Mouse (Mus musculus): ENCODE measurements around the gene Sbno2. TPM values are rescaled to one million over a fixed set of nuclear protein-coding genes. Genes with fewer than 3 reads are reported as not detected.

Gene Sbno2
- total and polyA plus RNA-seq, 2 experiments from 2014 or later = 7.6 to 24.3 TPM

DNA sequence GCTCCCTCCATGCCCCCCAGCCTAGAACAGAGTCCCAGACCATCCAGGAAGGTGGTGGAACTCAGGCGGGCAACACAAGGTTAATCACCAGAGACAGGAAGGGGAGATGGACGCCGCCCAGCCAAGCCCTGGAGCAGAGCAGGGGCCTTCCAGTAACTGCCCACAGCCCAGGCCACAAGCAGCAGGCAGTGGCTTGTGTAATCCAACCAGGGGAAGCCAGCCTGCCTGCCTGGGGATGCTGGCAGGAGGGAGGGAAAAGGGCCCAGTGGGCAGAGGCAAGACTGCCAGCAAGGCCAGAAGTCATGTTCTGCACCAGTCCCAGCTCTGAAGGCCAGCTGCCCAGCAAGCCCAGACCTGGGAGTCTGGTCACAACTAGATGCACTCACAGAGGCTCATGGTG is 18.5 kb downstream of the Sbno2 start:
- H3K4me1 ChIP-seq (ENCODE audit: insufficient read depth, low read length) = no peaks in the 10 kb centered on the region
- no peaks in the 10 kb centered on the region for H3K27me3 ChIP-seq (ENCODE audit: insufficient read depth, low read length)
- 82% methylated on average over 3 of the region's 3 CpGs for WGBS
- H3K4me3 ChIP-seq (ENCODE audit: low read depth, low read length) = no peak overlapping the region
- no peak for ATAC-seq (ENCODE audit: low FRiP score)
- TF ChIP-seq CTCF (IDR thresholded peaks at IDR 0.05) = no peak
- H3K27ac ChIP-seq (ENCODE audit: low read depth, low read length) = no peak overlapping the region
- peaks cover 24% of the 10 kb centered on the region for H3K36me3 ChIP-seq (ENCODE audit: insufficient read depth, low read length)
- H3K9me3 ChIP-seq (ENCODE audit: low read length) = no peaks in the 10 kb centered on the region
- H3K4me2 ChIP-seq (ENCODE audit: low read depth, low read length, poor library complexity, severe bottlenecking) = no peak overlapping the region
- no peak overlapping the region for H3K9ac ChIP-seq (replicated peaks; ENCODE audit: low read length, poor library complexity, severe bottlenecking)
- DNase-seq (ENCODE audit: low spot score) = no peak

GRCm38 (mm10) chr10:80084817-80085487 is 20.4 kb downstream of the Sbno2 start:
- H3K4me1 ChIP-seq (ENCODE audit: insufficient read depth, low read length) = no peaks in the 10 kb centered on the region
- H3K27ac ChIP-seq (ENCODE audit: low read depth, low read length) = no peak overlapping the region
- H3K9ac ChIP-seq (replicated peaks; ENCODE audit: low read length, poor library complexity, severe bottlenecking) = no peak overlapping the region
- peaks cover 42% of the 10 kb centered on the region for H3K36me3 ChIP-seq (ENCODE audit: insufficient read depth, low read length)
- H3K4me2 ChIP-seq (ENCODE audit: low read depth, low read length, poor library complexity, severe bottlenecking) = no peak overlapping the region
- no peak for TF ChIP-seq CTCF (IDR thresholded peaks at IDR 0.05)
- no peaks in the 10 kb centered on the region for H3K27me3 ChIP-seq (ENCODE audit: insufficient read depth, low read length)
- ATAC-seq (ENCODE audit: low FRiP score) (no peak), DNase-seq (ENCODE audit: low spot score) (no peak)
- WGBS = 84% methylated on average over 9 of the region's 9 CpGs
- H3K9me3 ChIP-seq (ENCODE audit: low read length) = no peaks in the 10 kb centered on the region
- H3K4me3 ChIP-seq (ENCODE audit: low read depth, low read length) = no peak overlapping the region

GRCm38 (mm10) chr10:80081075-80081474 is 24.3 kb downstream of the Sbno2 start:
- peaks cover 54% of the 10 kb centered on the region for H3K36me3 ChIP-seq (ENCODE audit: insufficient read depth, low read length)
- 87% methylated on average over 3 of the region's 3 CpGs for WGBS
- no peak overlapping the region for H3K4me2 ChIP-seq (ENCODE audit: low read depth, low read length, poor library complexity, severe bottlenecking)
- H3K9ac ChIP-seq (replicated peaks; ENCODE audit: low read length, poor library complexity, severe bottlenecking) = no peak overlapping the region
- no peak overlapping the region for H3K4me3 ChIP-seq (ENCODE audit: low read depth, low read length)
- ATAC-seq (ENCODE audit: low FRiP score) (no peak), DNase-seq (ENCODE audit: low spot score) (no peak)
- no peaks in the 10 kb centered on the region for H3K9me3 ChIP-seq (ENCODE audit: low read length)
- H3K27ac ChIP-seq (ENCODE audit: low read depth, low read length) = no peak overlapping the region
- H3K27me3 ChIP-seq (ENCODE audit: insufficient read depth, low read length) = no peaks in the 10 kb centered on the region
- no peak for TF ChIP-seq CTCF (IDR thresholded peaks at IDR 0.05)
- H3K4me1 ChIP-seq (ENCODE audit: insufficient read depth, low read length) = no peaks in the 10 kb centered on the region

DNA sequence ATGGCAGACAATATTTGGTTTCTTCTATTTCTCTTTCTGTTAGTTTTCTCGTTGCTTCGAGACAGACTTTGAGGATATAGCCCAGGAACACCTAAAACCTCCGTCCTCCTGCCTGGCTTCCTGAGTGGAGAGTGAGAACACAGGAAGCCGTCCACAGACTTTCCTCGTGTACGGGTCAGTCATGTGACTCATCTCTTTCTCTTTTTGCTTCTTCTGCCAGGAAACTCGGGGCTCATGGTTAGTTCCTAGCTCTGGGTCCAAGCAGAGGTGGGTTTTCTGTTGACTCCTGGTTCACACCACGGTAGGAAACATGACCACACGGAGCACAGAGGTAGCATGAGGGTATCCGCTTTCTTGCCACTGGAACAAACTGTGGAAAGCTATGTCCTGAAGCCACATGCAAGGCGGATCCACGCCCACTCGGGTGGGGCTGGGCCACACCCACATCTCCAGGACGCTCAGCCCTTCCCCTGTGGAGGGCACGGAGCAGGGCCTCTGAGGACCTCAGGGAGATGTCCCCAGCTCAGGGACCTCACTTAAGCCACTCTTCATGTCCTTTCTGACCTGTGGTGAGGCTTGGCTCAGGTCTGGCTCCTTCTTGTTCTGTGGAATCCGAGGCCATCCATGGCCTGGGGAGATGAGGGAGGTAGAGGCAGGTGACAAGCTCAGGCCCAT is 24.8 kb downstream of the Sbno2 start:
- WGBS = 89% methylated on average over 16 of the region's 16 CpGs
- no peak for DNase-seq (ENCODE audit: low spot score)
- Histone ChIP-seq H3K9ac (replicated peaks; ENCODE audit: low read length, poor library complexity, severe bottlenecking) (no peak overlapping the region), H3K27me3 (ENCODE audit: insufficient read depth, low read length) (no peaks in the 10 kb centered on the region), H3K27ac (ENCODE audit: low read depth, low read length) (no peak overlapping the region), H3K9me3 (ENCODE audit: low read length) (no peaks in the 10 kb centered on the region), H3K36me3 (ENCODE audit: insufficient read depth, low read length) (peaks cover 54% of the 10 kb centered on the region), H3K4me2 (ENCODE audit: low read depth, low read length, poor library complexity, severe bottlenecking) (no peak overlapping the region), H3K4me3 (ENCODE audit: low read depth, low read length) (no peak overlapping the region), H3K4me1 (ENCODE audit: insufficient read depth, low read length) (no peaks in the 10 kb centered on the region)
- ATAC-seq (ENCODE audit: low FRiP score) = no peak
- TF ChIP-seq CTCF (IDR thresholded peaks at IDR 0.05) = no peak

- H3K4me1 ChIP-seq (ENCODE audit: insufficient read depth, low read length) = no peaks in the 10 kb centered on the region
- H3K27me3 ChIP-seq (ENCODE audit: insufficient read depth, low read length) = no peaks in the 10 kb centered on the region
- DNase-seq (ENCODE audit: low spot score) (no peak), ATAC-seq (ENCODE audit: low FRiP score) (no peak)
- 81% methylated on average over 1 of the region's 1 CpGs for WGBS
- H3K9me3 ChIP-seq (ENCODE audit: low read length) = no peaks in the 10 kb centered on the region
- peaks cover 43% of the 10 kb centered on the region for H3K36me3 ChIP-seq (ENCODE audit: insufficient read depth, low read length)
- H3K9ac ChIP-seq (replicated peaks; ENCODE audit: low read length, poor library complexity, severe bottlenecking) = no peak overlapping the region
- no peak overlapping the region for H3K4me3 ChIP-seq (ENCODE audit: low read depth, low read length)
- H3K4me2 ChIP-seq (ENCODE audit: low read depth, low read length, poor library complexity, severe bottlenecking) = no peak overlapping the region
- TF ChIP-seq CTCF (IDR thresholded peaks at IDR 0.05) = no peak
- no peak overlapping the region for H3K27ac ChIP-seq (ENCODE audit: low read depth, low read length)
These were observed 27.0 kb downstream of the Sbno2 start for GRCm38 (mm10) chr10:80078366-80078765.

GRCm38 (mm10) chr10:80077312-80077711 is 28.1 kb downstream of the Sbno2 start:
- DNase-seq (ENCODE audit: low spot score) (no peak), ATAC-seq (ENCODE audit: low FRiP score) (no peak)
- no peak overlapping the region for H3K9ac ChIP-seq (replicated peaks; ENCODE audit: low read length, poor library complexity, severe bottlenecking)
- no peak overlapping the region for H3K27ac ChIP-seq (ENCODE audit: low read depth, low read length)
- peaks cover 35% of the 10 kb centered on the region for H3K36me3 ChIP-seq (ENCODE audit: insufficient read depth, low read length)
- no peaks in the 10 kb centered on the region for H3K27me3 ChIP-seq (ENCODE audit: insufficient read depth, low read length)
- H3K4me3 ChIP-seq (ENCODE audit: low read depth, low read length) = no peak overlapping the region
- WGBS = 90% methylated on average over 5 of the region's 5 CpGs
- H3K9me3 ChIP-seq (ENCODE audit: low read length) = no peaks in the 10 kb centered on the region
- H3K4me2 ChIP-seq (ENCODE audit: low read depth, low read length, poor library complexity, severe bottlenecking) = no peak overlapping the region
- no peak for TF ChIP-seq CTCF (IDR thresholded peaks at IDR 0.05)
- no peaks in the 10 kb centered on the region for H3K4me1 ChIP-seq (ENCODE audit: insufficient read depth, low read length)

All from midbrain, postnatal 0 days (tissue).